Mouse (Mus musculus): ENCODE results near the gene Pld1. TPM values are rescaled to one million over a fixed set of nuclear protein-coding genes. Genes with fewer than 3 reads are reported as not detected.
"Not testable (repeated sequence)": the region's sequence is repeated elsewhere in the genome, so short reads cannot be mapped to it uniquely, and the experiment has no call there.

The Pld1 gene
- polyA plus RNA-seq, 1 experiment from 2014 or later, result 2.3 TPM

DNA sequence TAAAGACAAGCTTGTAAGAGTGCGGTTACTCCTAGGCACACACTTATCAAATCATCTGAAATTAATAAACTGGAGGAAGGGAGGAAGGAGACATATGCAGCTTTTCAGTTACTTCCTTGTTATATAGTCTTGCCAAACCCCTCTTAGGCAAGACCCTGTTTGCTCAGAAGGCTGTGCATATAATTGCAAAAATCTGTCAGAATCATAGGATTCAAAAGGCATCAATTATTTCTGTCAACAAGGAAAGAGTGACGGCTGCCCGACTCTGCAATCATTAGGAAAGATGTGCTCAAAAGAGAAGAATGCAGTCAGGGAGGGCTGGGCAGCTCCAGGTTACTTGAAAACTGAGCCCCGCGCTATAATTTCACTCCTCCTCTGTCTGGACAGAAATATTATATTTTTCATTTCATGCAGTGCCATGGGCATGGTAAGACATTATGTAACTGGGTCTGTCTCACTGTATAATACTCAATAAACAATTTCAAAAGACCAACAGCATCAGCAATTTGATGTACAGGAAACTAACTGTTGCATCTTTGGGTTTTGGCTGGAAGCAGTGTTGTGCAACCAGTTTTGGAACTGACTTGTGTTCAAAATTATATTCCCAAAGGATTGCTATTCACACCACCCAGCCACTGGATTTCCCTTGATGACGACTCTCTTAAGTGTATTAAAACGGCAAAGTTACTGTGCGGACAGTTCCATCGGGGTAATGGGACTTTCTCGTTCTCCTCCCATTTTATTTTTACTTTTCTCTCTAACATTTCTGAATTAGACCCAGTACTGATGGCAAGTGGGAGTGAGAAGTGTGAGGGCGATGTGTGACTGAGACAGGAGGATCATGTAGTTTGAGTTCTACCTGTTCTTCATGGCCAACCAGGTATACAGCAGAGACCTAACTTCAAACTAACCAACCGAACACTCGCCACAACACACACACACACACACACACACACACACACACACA is 1.1 kb upstream of the Pld1 start:
- Histone ChIP-seq H3K4me2 (ENCODE audit: low read length) (no peak overlapping the region), H3K4me3 (replicated peaks; ENCODE audit: low read length) (no peak overlapping the region), H3K9ac (replicated peaks; ENCODE audit: low read depth, low read length) (no peak overlapping the region), H3K9me3 (ENCODE audit: control insufficient read depth, low read length) (no peaks in the 10 kb centered on the region), H3K27me3 (replicated peaks; ENCODE audit: control insufficient read depth, insufficient read depth, low read length) (no peaks in the 10 kb centered on the region), H3K4me1 (replicated peaks; ENCODE audit: control insufficient read depth, insufficient read depth, low read length) (peaks cover 10% of the 10 kb centered on the region), H3K27ac (ENCODE audit: low read length) (no peak overlapping the region), H3K36me3 (ENCODE audit: control insufficient read depth, insufficient read depth) (no peaks in the 10 kb centered on the region)
- no peak for ATAC-seq
- WGBS, result 81% methylated on average over 13 of the region's 13 CpGs

DNA sequence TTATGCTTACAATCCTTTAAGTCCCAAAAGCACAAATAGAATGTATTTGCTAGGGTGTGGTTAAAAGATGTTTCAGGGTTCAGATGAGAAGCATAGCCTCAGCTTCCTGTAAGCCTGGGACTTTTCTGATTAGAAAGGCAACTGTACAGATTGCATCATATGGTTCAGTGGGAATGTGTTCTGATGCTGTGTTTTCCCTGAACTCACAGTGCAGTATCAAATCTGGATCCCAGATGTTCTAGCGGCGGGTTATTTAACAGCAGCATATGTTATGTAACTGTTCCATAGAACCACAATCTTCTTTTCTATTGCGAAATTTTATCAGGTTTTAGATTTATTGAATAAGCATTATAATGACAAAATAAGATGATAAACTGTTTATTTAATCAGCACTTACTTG is 3.1 kb downstream of the Pld1 start:
- no peak overlapping the region for H3K4me3 ChIP-seq (replicated peaks; ENCODE audit: low read length)
- no peak overlapping the region for H3K4me2 ChIP-seq (ENCODE audit: low read length)
- H3K9me3 ChIP-seq (ENCODE audit: control insufficient read depth, low read length), result no peaks in the 10 kb centered on the region
- ATAC-seq, result no peak
- no peaks in the 10 kb centered on the region for H3K27me3 ChIP-seq (replicated peaks; ENCODE audit: control insufficient read depth, insufficient read depth, low read length)
- H3K4me1 ChIP-seq (replicated peaks; ENCODE audit: control insufficient read depth, insufficient read depth, low read length), result peaks cover 10% of the 10 kb centered on the region
- H3K36me3 ChIP-seq (ENCODE audit: control insufficient read depth, insufficient read depth), result no peaks in the 10 kb centered on the region
- WGBS, result 96% methylated on average over 3 of the region's 3 CpGs
- H3K27ac ChIP-seq (ENCODE audit: low read length), result no peak overlapping the region
- H3K9ac ChIP-seq (replicated peaks; ENCODE audit: low read depth, low read length), result no peak overlapping the region

DNA sequence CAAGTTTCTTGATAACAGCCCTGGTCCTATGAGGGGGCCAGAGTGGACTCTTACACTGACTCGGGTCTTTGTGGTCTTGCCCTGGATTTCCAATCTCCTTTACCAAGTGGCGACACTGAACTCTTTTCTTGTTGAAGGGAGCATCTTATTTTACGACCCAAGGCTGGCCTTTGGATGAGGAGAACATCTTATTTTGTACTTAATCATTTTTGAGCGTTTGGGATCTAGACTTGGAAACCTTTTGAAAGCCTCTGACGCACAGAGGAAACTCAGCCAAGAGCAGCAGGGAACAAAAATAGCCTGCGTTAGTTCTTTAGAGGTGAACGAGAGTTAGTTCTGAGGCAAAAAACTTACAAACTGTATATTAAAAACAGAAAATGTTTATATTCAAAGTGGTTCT is 4.5 kb downstream of the Pld1 start:
- 87% methylated on average over 7 of the region's 7 CpGs for WGBS
- H3K27me3 ChIP-seq (replicated peaks; ENCODE audit: control insufficient read depth, insufficient read depth, low read length), result no peaks in the 10 kb centered on the region
- H3K9me3 ChIP-seq (ENCODE audit: control insufficient read depth, low read length), result no peaks in the 10 kb centered on the region
- no peak for ATAC-seq
- H3K27ac ChIP-seq (ENCODE audit: low read length), result no peak overlapping the region
- peaks cover 10% of the 10 kb centered on the region for H3K4me1 ChIP-seq (replicated peaks; ENCODE audit: control insufficient read depth, insufficient read depth, low read length)
- H3K36me3 ChIP-seq (ENCODE audit: control insufficient read depth, insufficient read depth), result no peaks in the 10 kb centered on the region
- no peak overlapping the region for H3K4me2 ChIP-seq (ENCODE audit: low read length)
- H3K9ac ChIP-seq (replicated peaks; ENCODE audit: low read depth, low read length), result no peak overlapping the region
- no peak overlapping the region for H3K4me3 ChIP-seq (replicated peaks; ENCODE audit: low read length)

DNA sequence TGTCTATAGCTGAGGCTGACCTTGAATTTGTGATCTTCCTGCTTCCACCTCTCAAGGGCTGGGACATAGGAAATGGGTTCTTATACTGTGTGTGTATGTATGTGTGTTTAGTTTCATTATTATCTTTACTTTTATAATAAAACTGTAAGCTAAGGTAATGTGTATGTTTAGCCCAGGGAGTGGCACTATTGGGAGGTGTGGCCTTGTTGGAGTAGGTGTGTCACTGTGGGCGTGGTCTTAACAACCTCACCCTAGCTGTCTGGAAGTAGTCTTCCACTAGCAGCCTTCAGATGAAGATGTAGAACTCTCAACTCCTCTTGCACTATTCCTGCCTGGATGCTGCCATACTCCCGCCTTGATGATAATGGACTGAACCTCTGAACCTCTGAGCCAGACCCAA is 6.9 kb downstream of the Pld1 start:
- not testable (repeated sequence) for ATAC-seq; H3K36me3 ChIP-seq (ENCODE audit: control insufficient read depth, insufficient read depth); H3K9me3 ChIP-seq (ENCODE audit: control insufficient read depth, low read length); H3K4me1 ChIP-seq (replicated peaks; ENCODE audit: control insufficient read depth, insufficient read depth, low read length); H3K4me3 ChIP-seq (replicated peaks; ENCODE audit: low read length); H3K27ac ChIP-seq (ENCODE audit: low read length); H3K27me3 ChIP-seq (replicated peaks; ENCODE audit: control insufficient read depth, insufficient read depth, low read length); H3K4me2 ChIP-seq (ENCODE audit: low read length); H3K9ac ChIP-seq (replicated peaks; ENCODE audit: low read depth, low read length)
- WGBS, result 77% methylated on average over 2 of the region's 2 CpGs

DNA sequence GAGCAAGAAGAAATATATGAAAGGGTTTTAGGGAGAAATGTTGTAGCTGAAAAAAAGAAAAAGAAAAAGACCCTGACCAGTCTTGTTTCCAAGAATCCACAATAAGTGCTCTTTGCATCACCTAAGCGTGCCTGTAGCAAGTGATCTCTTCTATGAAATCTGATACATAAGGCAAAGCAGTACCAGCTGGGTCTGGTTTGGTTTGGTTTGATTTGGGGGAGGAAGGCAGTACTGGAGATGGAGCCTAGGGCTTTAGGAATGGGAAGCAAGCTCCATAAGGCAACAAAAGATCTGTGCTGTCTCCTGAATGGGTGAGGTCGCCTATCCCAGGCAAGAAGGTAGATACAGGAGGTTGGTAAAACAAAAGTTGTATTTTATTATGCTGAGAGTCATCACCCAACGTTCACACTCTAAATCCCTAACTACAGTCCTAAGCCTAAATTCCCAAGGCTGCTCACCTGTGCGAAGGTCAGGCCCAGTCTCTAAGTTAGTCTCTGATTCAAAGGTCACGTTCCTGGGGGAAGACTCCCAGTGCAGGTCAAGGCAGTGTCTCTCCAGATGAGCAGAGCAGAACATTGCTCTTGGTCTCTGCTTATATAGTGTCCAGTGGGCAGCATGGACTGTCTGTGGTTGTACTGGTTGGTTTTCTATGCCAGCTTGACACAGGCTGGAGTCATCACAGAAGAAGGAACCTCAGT is 10.8 kb downstream of the Pld1 start:
- no peak for ATAC-seq
- 83% methylated on average over 5 of the region's 5 CpGs for WGBS

DNA sequence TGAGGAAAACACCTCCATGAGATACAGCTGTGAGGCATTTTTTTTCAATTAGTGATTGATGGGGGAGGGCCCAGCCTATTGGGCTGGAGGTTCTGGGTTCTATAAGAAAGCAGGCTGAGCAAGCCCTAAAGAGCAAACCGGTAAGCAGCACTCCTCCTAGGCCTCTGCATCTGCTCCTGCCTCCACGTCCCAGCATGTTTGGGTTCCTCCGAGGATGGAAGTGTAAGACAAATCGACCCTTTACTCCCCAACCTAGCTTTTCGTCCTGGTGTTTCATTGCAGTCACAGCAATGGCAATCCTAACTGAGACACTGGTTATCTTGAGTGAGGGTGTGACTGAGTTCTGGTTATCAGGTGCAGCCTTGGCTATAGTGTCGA is 11.4 kb downstream of the Pld1 start:
- WGBS, result 87% methylated on average over 6 of the region's 6 CpGs
- H3K36me3 ChIP-seq (ENCODE audit: control insufficient read depth, insufficient read depth), result no peaks in the 10 kb centered on the region
- H3K27me3 ChIP-seq (replicated peaks; ENCODE audit: control insufficient read depth, insufficient read depth, low read length), result no peaks in the 10 kb centered on the region
- no peaks in the 10 kb centered on the region for H3K9me3 ChIP-seq (ENCODE audit: control insufficient read depth, low read length)
- no peak overlapping the region for H3K9ac ChIP-seq (replicated peaks; ENCODE audit: low read depth, low read length)
- H3K4me2 ChIP-seq (ENCODE audit: low read length), result no peak overlapping the region
- ATAC-seq, result no peak
- H3K27ac ChIP-seq (ENCODE audit: low read length), result no peak overlapping the region
- no peaks in the 10 kb centered on the region for H3K4me1 ChIP-seq (replicated peaks; ENCODE audit: control insufficient read depth, insufficient read depth, low read length)
- H3K4me3 ChIP-seq (replicated peaks; ENCODE audit: low read length), result no peak overlapping the region

More for the DNA sequence above, 10.8 kb downstream of the Pld1 start:
- H3K36me3 ChIP-seq (ENCODE audit: control insufficient read depth, insufficient read depth), result no peaks in the 10 kb centered on the region
- H3K4me2 ChIP-seq (ENCODE audit: low read length), result no peak overlapping the region
- H3K4me3 ChIP-seq (replicated peaks; ENCODE audit: low read length), result no peak overlapping the region
- no peaks in the 10 kb centered on the region for H3K4me1 ChIP-seq (replicated peaks; ENCODE audit: control insufficient read depth, insufficient read depth, low read length)
- no peaks in the 10 kb centered on the region for H3K9me3 ChIP-seq (ENCODE audit: control insufficient read depth, low read length)
- no peaks in the 10 kb centered on the region for H3K27me3 ChIP-seq (replicated peaks; ENCODE audit: control insufficient read depth, insufficient read depth, low read length)
- H3K9ac ChIP-seq (replicated peaks; ENCODE audit: low read depth, low read length), result no peak overlapping the region
- H3K27ac ChIP-seq (ENCODE audit: low read length), result no peak overlapping the region

DNA sequence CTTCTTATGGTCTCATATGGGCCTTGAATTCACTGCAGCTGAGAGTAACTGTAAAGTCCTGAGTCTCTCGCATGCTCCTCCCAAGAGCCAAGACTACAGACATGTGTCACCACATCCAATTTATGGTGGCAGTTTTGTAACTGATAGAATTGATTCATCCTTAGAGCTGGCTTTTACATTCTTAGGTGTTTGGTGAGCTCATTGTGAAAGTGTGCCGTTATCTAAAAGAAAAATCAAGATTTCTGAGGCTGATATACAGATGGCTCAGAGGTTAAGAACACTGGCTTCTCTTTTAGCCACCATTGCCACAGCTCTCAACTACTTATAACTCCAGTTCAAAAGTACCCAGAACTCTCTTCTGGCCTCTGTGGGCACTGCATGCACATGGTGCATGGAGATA is 12.2 kb downstream of the Pld1 start:
- Histone ChIP-seq H3K4me1 (replicated peaks; ENCODE audit: control insufficient read depth, insufficient read depth, low read length) (no peaks in the 10 kb centered on the region), H3K27me3 (replicated peaks; ENCODE audit: control insufficient read depth, insufficient read depth, low read length) (no peaks in the 10 kb centered on the region), H3K4me2 (ENCODE audit: low read length) (no peak overlapping the region), H3K9me3 (ENCODE audit: control insufficient read depth, low read length) (no peaks in the 10 kb centered on the region), H3K36me3 (ENCODE audit: control insufficient read depth, insufficient read depth) (no peaks in the 10 kb centered on the region), H3K9ac (replicated peaks; ENCODE audit: low read depth, low read length) (no peak overlapping the region), H3K4me3 (replicated peaks; ENCODE audit: low read length) (no peak overlapping the region), H3K27ac (ENCODE audit: low read length) (no peak overlapping the region)
- no peak for ATAC-seq
- WGBS, result 93% methylated on average over 2 of the region's 2 CpGs

DNA sequence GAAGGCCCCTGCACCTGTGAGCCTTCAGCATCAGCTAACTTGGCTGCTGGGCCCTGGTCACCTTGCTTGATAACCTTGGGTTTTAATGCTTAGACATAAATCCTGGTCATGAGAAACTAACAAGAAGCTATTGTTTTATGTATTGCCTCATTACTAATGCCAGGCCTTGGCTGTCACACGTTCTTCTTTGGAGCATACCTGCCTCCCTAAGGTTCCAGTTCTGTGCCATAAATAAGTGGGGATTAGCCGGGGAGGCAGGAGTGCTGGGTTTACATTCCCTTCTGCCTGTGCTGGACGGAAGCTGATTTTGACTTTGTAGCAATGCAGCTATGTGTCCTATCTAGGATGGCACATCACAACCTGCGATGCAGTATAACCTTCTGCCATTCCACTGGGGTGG is 13.2 kb downstream of the Pld1 start:
- no peak overlapping the region for H3K4me3 ChIP-seq (replicated peaks; ENCODE audit: low read length)
- H3K4me2 ChIP-seq (ENCODE audit: low read length), result no peak overlapping the region
- no peak for ATAC-seq
- no peaks in the 10 kb centered on the region for H3K4me1 ChIP-seq (replicated peaks; ENCODE audit: control insufficient read depth, insufficient read depth, low read length)
- H3K9me3 ChIP-seq (ENCODE audit: control insufficient read depth, low read length), result no peaks in the 10 kb centered on the region
- no peak overlapping the region for H3K27ac ChIP-seq (ENCODE audit: low read length)
- H3K36me3 ChIP-seq (ENCODE audit: control insufficient read depth, insufficient read depth), result no peaks in the 10 kb centered on the region
- H3K27me3 ChIP-seq (replicated peaks; ENCODE audit: control insufficient read depth, insufficient read depth, low read length), result no peaks in the 10 kb centered on the region
- no peak overlapping the region for H3K9ac ChIP-seq (replicated peaks; ENCODE audit: low read depth, low read length)
- 77% methylated on average over 4 of the region's 4 CpGs for WGBS

DNA sequence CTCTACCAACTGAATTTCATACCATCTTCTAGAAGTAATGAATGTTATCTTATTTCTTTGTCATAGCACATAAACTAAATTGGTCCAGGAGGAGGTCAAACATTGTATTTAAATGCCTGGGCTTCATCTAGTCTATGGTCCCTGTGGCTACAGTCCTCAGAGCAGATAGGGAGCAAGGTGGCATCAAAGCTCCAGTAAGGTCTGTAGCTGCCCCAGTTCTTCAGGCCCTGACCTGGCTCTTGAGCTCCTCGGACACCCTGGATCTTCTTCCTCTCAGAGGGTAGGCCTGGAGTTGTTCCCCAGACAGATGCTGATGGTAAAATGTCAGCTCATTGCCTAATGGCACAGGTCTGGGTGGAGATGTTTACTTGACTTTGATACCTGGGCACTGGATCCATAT is 17.5 kb downstream of the Pld1 start:
- WGBS, result 95% methylated on average over 1 of the region's 1 CpGs
- no peak overlapping the region for H3K4me2 ChIP-seq (ENCODE audit: low read length)
- no peak overlapping the region for H3K4me3 ChIP-seq (replicated peaks; ENCODE audit: low read length)
- no peaks in the 10 kb centered on the region for H3K27me3 ChIP-seq (replicated peaks; ENCODE audit: control insufficient read depth, insufficient read depth, low read length)
- no peak overlapping the region for H3K27ac ChIP-seq (ENCODE audit: low read length)
- H3K36me3 ChIP-seq (ENCODE audit: control insufficient read depth, insufficient read depth), result no peaks in the 10 kb centered on the region
- H3K9me3 ChIP-seq (ENCODE audit: control insufficient read depth, low read length), result no peaks in the 10 kb centered on the region
- no peaks in the 10 kb centered on the region for H3K4me1 ChIP-seq (replicated peaks; ENCODE audit: control insufficient read depth, insufficient read depth, low read length)
- H3K9ac ChIP-seq (replicated peaks; ENCODE audit: low read depth, low read length), result no peak overlapping the region
- ATAC-seq, result no peak
